Mouse (Mus musculus) stomach, embryonic 15.5 days (tissue): Measurements from ENCODE around the gene Slc25a33. TPM values are rescaled to one million over a fixed set of nuclear protein-coding genes. Genes with fewer than 3 reads are reported as not detected.

Experiments
- ATAC-seq: fragments of 200-750 bp; cut with Nextera tagmentation; 2 replicates; pipeline ENCODE4 v1.8.0; 2017; ENCODE audit warnings: low read depth, moderate number of reproducible peaks, moderate TSS enrichment; ENCODE audit not compliant: insufficient read depth, low FRiP score
- H3K27ac ChIP-seq: fragments of 300-500 bp; sonication (generic); 2 replicates; pipeline ENCODE4 v1.5.1; 2015; ENCODE audit warnings: mild to moderate bottlenecking, inconsistent platforms
- H3K27me3 ChIP-seq: fragments of 300-500 bp; sonication (generic); replicated peaks from 2 replicates; pipeline ENCODE4 v1.6.1; 2015; ENCODE audit warnings: inconsistent platforms
- H3K36me3 ChIP-seq: fragments of 300-500 bp; sonication (generic); 2 replicates; pipeline ENCODE4 v1.6.1; 2015; ENCODE audit warnings: inconsistent platforms
- H3K4me1 ChIP-seq: fragments of 300-500 bp; sonication (generic); 2 replicates; pipeline ENCODE4 v1.6.1; 2015; ENCODE audit warnings: inconsistent platforms
- H3K4me2 ChIP-seq: fragments of 300-500 bp; sonication (generic); 2 replicates; pipeline ENCODE4 v1.6.1; 2015; ENCODE audit warnings: mild to moderate bottlenecking, inconsistent platforms
- H3K4me3 ChIP-seq: fragments of 300-500 bp; sonication (generic); replicated peaks from 2 replicates; pipeline ENCODE4 v1.5.1; 2015; ENCODE audit warnings: inconsistent platforms
- H3K9ac ChIP-seq: fragments of 300-500 bp; sonication (generic); 2 replicates; pipeline ENCODE4 v1.6.1; 2015; ENCODE audit warnings: inconsistent platforms
- H3K9me3 ChIP-seq: fragments of 300-500 bp; sonication (generic); 2 replicates; pipeline ENCODE4 v1.6.1; 2016; ENCODE audit warnings: inconsistent platforms
- WGBS: fragments of 180-500 bp; shearing (Covaris S2); methylation state at CpG from one replicate; pipeline ENCODE4 v1.1.7; 2015; 5-methylcytosine and 5-hydroxymethylcytosine counted together
- microRNA-seq: library from miRNA; unstranded; fragments of <30 nt; microRNA quantifications from one replicate; pipeline ENCODE4, GENCODE M21; 2016
- polyA plus RNA-seq: library from polyadenylated mRNA; unstranded; fragments of >200 nt; fragmentation: Nextera tagmentation; extraction: Ambion mirVana; gene quantifications from 2 replicates; pipeline ENCODE4 v1.2.1, GENCODE M21; 2015

Slc25a33 gene
- polyA plus RNA-seq, 1 experiment from 2014 or later, result 10.4 TPM

GRCm38 (mm10) chr4:149699953-149700352 is 74.1 kb downstream of the Slc25a33 start:
- no peak overlapping the region for H3K27ac ChIP-seq
- no peaks in the 10 kb centered on the region for H3K9me3 ChIP-seq
- ATAC-seq, result no peak

GRCm38 (mm10) chr4:149698197-149698821 is 75.8 kb downstream of the Slc25a33 start:
- ATAC-seq, result peak; percentile 67; the same call in 1 of the 2 replicates

More at GRCm38 (mm10) chr4:149699953-149700352, 74.1 kb downstream of the Slc25a33 start:
- H3K36me3 ChIP-seq, result no peaks in the 10 kb centered on the region
- H3K4me2 ChIP-seq, result no peak overlapping the region
- no peak overlapping the region for H3K4me3 ChIP-seq
- 85% methylated on average over 4 of the region's 4 CpGs for WGBS
- peaks cover 5% of the 10 kb centered on the region for H3K4me1 ChIP-seq
- no peak overlapping the region for H3K9ac ChIP-seq
- 0 out of 2 replicates have a peak, but pooled peaks cover 5% of the 10 kb centered on the region for H3K27me3 ChIP-seq

DNA sequence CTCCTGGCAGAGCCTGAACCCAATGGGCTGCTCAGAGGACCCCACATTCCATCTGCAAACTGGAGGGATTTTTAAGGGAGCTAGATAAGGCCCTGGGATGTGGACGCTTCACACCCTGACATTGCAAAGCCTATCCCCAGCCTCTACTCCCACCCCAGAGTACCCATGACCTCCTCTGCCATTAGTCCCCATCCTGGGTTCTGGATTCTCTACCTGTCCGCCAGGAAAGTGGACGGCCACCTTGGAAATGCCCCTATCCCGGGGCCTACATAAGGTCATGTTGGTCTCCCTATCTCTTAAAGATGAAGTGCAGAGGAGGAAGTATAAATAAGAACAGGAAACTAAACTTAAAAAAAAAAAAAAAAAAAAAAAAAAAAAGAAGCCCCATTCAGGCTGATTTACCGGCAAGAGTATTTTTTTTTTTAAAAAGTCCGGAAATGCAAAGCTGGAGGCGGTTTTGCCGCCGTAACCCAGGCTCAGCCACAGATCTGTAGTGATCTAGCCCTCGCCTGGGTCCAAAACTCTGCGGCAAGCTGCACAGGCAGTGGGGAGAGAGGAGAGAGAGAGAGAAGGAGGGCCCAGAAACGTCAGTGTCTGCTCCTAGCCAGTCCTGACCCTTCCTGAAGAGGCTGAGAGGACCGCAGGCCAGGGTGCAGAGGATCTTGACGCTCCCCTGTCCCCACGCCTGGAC is 76.4 kb downstream of the Slc25a33 start:
- 0 out of 2 replicates have a peak, but pooled peaks cover 5% of the 10 kb centered on the region for H3K27me3 ChIP-seq
- H3K4me2 ChIP-seq, result peak overlapping the region; percentile 91
- no peaks in the 10 kb centered on the region for H3K9me3 ChIP-seq
- 29% methylated on average over 15 of the region's 15 CpGs for WGBS
- peak overlapping the region; percentile 54 for H3K4me3 ChIP-seq
- H3K36me3 ChIP-seq, result no peaks in the 10 kb centered on the region
- 0 out of 2 replicates have a peak overlapping the region, but pooled peaks have one; percentile 34 for H3K9ac ChIP-seq
- H3K27ac ChIP-seq, result peak overlapping the region; percentile 40; the same call in 1 of the 2 replicates
- peaks cover 5% of the 10 kb centered on the region for H3K4me1 ChIP-seq
- 0 out of 2 replicates have a peak, but pooled peaks have one; percentile 8 for ATAC-seq

More at GRCm38 (mm10) chr4:149698197-149698821, 75.8 kb downstream of the Slc25a33 start:
- Histone ChIP-seq H3K4me3 (peak overlapping the region; percentile 54), H3K9me3 (no peaks in the 10 kb centered on the region), H3K27ac (peak overlapping the region; percentile 40; the same call in 1 of the 2 replicates), H3K9ac (peak overlapping the region; percentile 34; the same call in 1 of the 2 replicates), H3K36me3 (no peaks in the 10 kb centered on the region), H3K4me1 (peaks cover 5% of the 10 kb centered on the region), H3K4me2 (peak overlapping the region; percentile 91), H3K27me3 (0 out of 2 replicates have a peak, but pooled peaks cover 5% of the 10 kb centered on the region)
- 2% methylated on average over 35 of the region's 35 CpGs for WGBS

GRCm38 (mm10) chr4:149696189-149696971 is 77.7 kb downstream of the Slc25a33 start:
- ATAC-seq, result no peak; the same call in 1 of the 2 replicates
- H3K36me3 ChIP-seq, result no peaks in the 10 kb centered on the region
- H3K4me2 ChIP-seq, result peak overlapping the region; percentile 8; the same call in 1 of the 2 replicates
- no peak overlapping the region for H3K27ac ChIP-seq
- 29% methylated on average over 16 of the region's 16 CpGs for WGBS
- H3K4me1 ChIP-seq, result peaks cover 5% of the 10 kb centered on the region
- no peak overlapping the region for H3K4me3 ChIP-seq
- no peak overlapping the region for H3K9ac ChIP-seq
- no peaks in the 10 kb centered on the region for H3K9me3 ChIP-seq
- 0 out of 2 replicates have a peak, but pooled peaks cover 5% of the 10 kb centered on the region for H3K27me3 ChIP-seq

Small RNA genes lying within 50 kb of the gene (microRNA-seq; reads per million reads assigned to microRNA genes)
- not detected for gene Gm47301

Other genes with a start within 250 kb of the Slc25a33 start
- gene Clstn1, start 187.8 kb downstream of the Slc25a33 start, polyA plus RNA-seq, result 47.0 and 48.4 TPM in 2 replicates
- 5.0 and 5.1 TPM in 2 replicates for gene Pik3cd, start 71.7 kb downstream of the Slc25a33 start, polyA plus RNA-seq
- gene Tmem201, start 36.2 kb downstream of the Slc25a33 start, polyA plus RNA-seq, result 24.0 and 26.8 TPM in 2 replicates
- 15.1 and 15.6 TPM in 2 replicates for gene Spsb1, start 180.8 kb upstream of the Slc25a33 start, polyA plus RNA-seq
- gene H6pd, start 234.7 kb upstream of the Slc25a33 start, polyA plus RNA-seq, result 14.4 and 15.3 TPM in 2 replicates